Mouse (Mus musculus) heart, adult 2 months (tissue): ENCODE data around the gene Sema3g. TPM values are rescaled to one million over a fixed set of nuclear protein-coding genes. Genes with fewer than 3 reads are reported as not detected.

Source experiments
- DNase-seq, 2 experiments: peaks; one replicate each; pipeline ENCODE4 v3.0.0; 2021
- H3K27ac ChIP-seq: fragments of 200-600 bp; 2 replicates; pipeline ENCODE4 v1.8.1; 2022
- H3K27me3 ChIP-seq: fragments of 200-500 bp; 2 replicates; pipeline ENCODE4 v1.6.1; 2012; ENCODE audit warnings: mild to moderate bottlenecking, low read length, inconsistent platforms, mixed read lengths; ENCODE audit not compliant: control insufficient read depth, insufficient read depth
- H3K36me3 ChIP-seq: fragments of 200-500 bp; 2 replicates; pipeline ENCODE4 v1.6.1; 2012; ENCODE audit warnings: low read length, inconsistent platforms; ENCODE audit not compliant: control insufficient read depth, insufficient read depth
- H3K4me1 ChIP-seq: fragments of 200-500 bp; 2 replicates; pipeline ENCODE4 v1.6.1; 2011; ENCODE audit warnings: low read length; ENCODE audit not compliant: control insufficient read depth, insufficient read depth
- H3K4me3 ChIP-seq: fragments of 200-600 bp; 2 replicates; pipeline ENCODE4 v1.8.1; 2022
- H3K79me2 ChIP-seq: fragments of 200-500 bp; replicated peaks from 2 replicates; pipeline ENCODE4 v1.6.1; 2012; ENCODE audit warnings: mild to moderate bottlenecking, inconsistent platforms, low read length, moderate library complexity, mixed read lengths; ENCODE audit not compliant: control insufficient read depth, insufficient read depth
- H3K9ac ChIP-seq: fragments of 200-500 bp; 2 replicates; pipeline ENCODE4 v1.6.1; 2012; ENCODE audit warnings: low read depth, mild to moderate bottlenecking, control low read depth, inconsistent platforms, low read length, mixed read lengths
- CTCF ChIP-seq: fragments of 200-600 bp; IDR thresholded peaks from 2 replicates; pipeline ENCODE4 v1.8.1; 2022; ENCODE audit warnings: antibody characterized with exemption, mild to moderate bottlenecking, moderate library complexity
- EP300 ChIP-seq: fragments of 200-500 bp; IDR thresholded peaks from 2 replicates; pipeline ENCODE4 v1.6.1; 2011; ENCODE audit warnings: low read depth, low read length, control low read depth; ENCODE audit not compliant: insufficient read depth
- POLR2A ChIP-seq: fragments of 200-500 bp; IDR thresholded peaks from 2 replicates; pipeline ENCODE4 v1.6.1; 2011; ENCODE audit warnings: mild to moderate bottlenecking, low read depth, low read length, control low read depth; ENCODE audit not compliant: insufficient read depth
- WGBS: fragments of 180-500 bp; shearing (Covaris S2); methylation state at CpG from one replicate; pipeline ENCODE4 v1.1.7; 2018; 5-methylcytosine and 5-hydroxymethylcytosine counted together
- intact Hi-C: fragments of 180-260 bp; cut with DNase I; formaldehyde crosslinking; loops from one replicate; pipeline ENCODE4 v1.15.1; 2025
- long read RNA-seq: library from polyadenylated mRNA; stranded (forward); transcript quantifications from one replicate; pipeline ENCODE4 v2.0.0, GENCODE M21; 2021
- polyA plus RNA-seq: library from polyadenylated mRNA; depleted of rRNA; stranded (reverse); fragments of >200 nt; gene quantifications from 2 replicates; pipeline ENCODE4 v1.2.3, GENCODE M21; 2012; rRNA removed
- total RNA-seq, 2 experiments: library from RNA; stranded (reverse); gene quantifications; 2 replicates each; pipeline ENCODE4 v1.2.3; 2021

Gene Sema3g
- total RNA-seq (10 to 100 TPM; 15.0 to 15.1 TPM), polyA plus RNA-seq (6.1 and 8.0 TPM in 2 replicates)
- long read RNA-seq, partial matches to known transcripts, result 0 of 1 reads
- long read RNA-seq, other reads (novel, unspliced or antisense), result 1 of 1 reads

- Histone ChIP-seq H3K9ac (peak within 1 kb of the TSS; percentile 46), H3K27ac (peak within 1 kb of the TSS; percentile 67), H3K27me3 (no peaks in the 10 kb centered on the region), H3K79me2 (no peaks in the 10 kb centered on the region), H3K36me3 (no peaks in the 10 kb centered on the region), H3K4me3 (peak within 1 kb of the TSS; percentile 20), H3K4me1 (peaks cover 7% of the 10 kb centered on the region)
- DNase-seq, result peak; percentile 63 to 73
- intact Hi-C loops, result loop anchor here (1.0 to 2.0 kb wide), 2 partner anchors 16 to 33 kb away; partner anchors contain the start of genes Bap1 and Phf7
- 9% methylated on average over 11 of the region's 11 CpGs for WGBS
- TF ChIP-seq EP300, result peak; percentile 53; the same call in 1 of the 2 replicates
- peak; percentile 73 for TF ChIP-seq POLR2A
- peak; percentile 85 for TF ChIP-seq CTCF
These were observed at the start of gene Sema3g for GRCm38 (mm10) chr14:31217666-31218065. Sema3g (plus strand) TSS chr14:31217860.

GRCm38 (mm10) chr14:31168425-31168824, 49.2 kb upstream of the Sema3g start, which contains the start of gene Stab1:
Stab1 (minus strand) TSS chr14:31168641.
- Histone ChIP-seq H3K4me3 (peak within 1 kb of the TSS; percentile 51), H3K36me3 (peaks cover 3% of the 10 kb centered on the region; the same call in 1 of the 2 replicates), H3K27me3 (no peaks in the 10 kb centered on the region), H3K79me2 (no peaks in the 10 kb centered on the region), H3K9ac (peak within 1 kb of the TSS; percentile 77), H3K27ac (peak within 1 kb of the TSS; percentile 83), H3K4me1 (peaks cover 11% of the 10 kb centered on the region)
- DNase-seq, result peak; percentile 76 to 77
- peak; percentile 87; the same call in 1 of the 2 replicates for TF ChIP-seq EP300
- TF ChIP-seq POLR2A, result peak; percentile 86
- no peak for TF ChIP-seq CTCF
- intact Hi-C loops, result loop anchor here (2.0 kb wide), 1 partner anchor 26 kb away; no protein-coding TSS in a partner anchor
- 24% methylated on average over 10 of the region's 10 CpGs for WGBS

GRCm38 (mm10) chr14:31169508-31169907, 48.2 kb upstream of the Sema3g start:
- DNase-seq, result peak in 1 of 2 experiments; percentile 24
- H3K9ac ChIP-seq, result no peak overlapping the region
- intact Hi-C loops, result loop anchor here (2.0 kb wide), 1 partner anchor 25 kb away; no protein-coding TSS in a partner anchor
- peaks cover 11% of the 10 kb centered on the region for H3K4me1 ChIP-seq
- no peak overlapping the region; the same call in 1 of the 2 replicates for H3K27ac ChIP-seq
- H3K79me2 ChIP-seq, result no peaks in the 10 kb centered on the region
- TF ChIP-seq POLR2A, result no peak
- H3K4me3 ChIP-seq, result no peak overlapping the region
- no peaks in the 10 kb centered on the region for H3K27me3 ChIP-seq
- peaks cover 3% of the 10 kb centered on the region; the same call in 1 of the 2 replicates for H3K36me3 ChIP-seq
- WGBS, result 64% methylated on average over 6 of the region's 6 CpGs

GRCm38 (mm10) chr14:31170963-31171362, 46.7 kb upstream of the Sema3g start:
- no peak overlapping the region for H3K27ac ChIP-seq
- DNase-seq, result no peak
- H3K9ac ChIP-seq, result no peak overlapping the region
- no peak overlapping the region for H3K4me3 ChIP-seq
- H3K79me2 ChIP-seq, result no peaks in the 10 kb centered on the region
- 69% methylated on average over 13 of the region's 13 CpGs for WGBS
- intact Hi-C loops, result no loop called here
- H3K27me3 ChIP-seq, result no peaks in the 10 kb centered on the region
- H3K36me3 ChIP-seq, result peaks cover 3% of the 10 kb centered on the region; the same call in 1 of the 2 replicates
- TF ChIP-seq CTCF (no peak), POLR2A (no peak), EP300 (no peak)
- H3K4me1 ChIP-seq, result peaks cover 6% of the 10 kb centered on the region

- WGBS, result 71% methylated on average over 11 of the region's 11 CpGs
- peaks cover 6% of the 10 kb centered on the region for H3K4me1 ChIP-seq
- H3K36me3 ChIP-seq, result peaks cover 3% of the 10 kb centered on the region; the same call in 1 of the 2 replicates
These were observed 46.3 kb upstream of the Sema3g start for GRCm38 (mm10) chr14:31171386-31171785.

GRCm38 (mm10) chr14:31171821-31172220, 45.8 kb upstream of the Sema3g start:
- no peak overlapping the region for H3K4me3 ChIP-seq
- no peak for TF ChIP-seq CTCF
- TF ChIP-seq EP300, result no peak
- no peak for TF ChIP-seq POLR2A
- no peaks in the 10 kb centered on the region for H3K79me2 ChIP-seq
- H3K27ac ChIP-seq, result no peak overlapping the region; the same call in 1 of the 2 replicates
- intact Hi-C loops, result no loop called here
- H3K4me1 ChIP-seq, result peaks cover 6% of the 10 kb centered on the region
- H3K36me3 ChIP-seq, result peaks cover 3% of the 10 kb centered on the region; the same call in 1 of the 2 replicates
- DNase-seq, result no peak
- no peaks in the 10 kb centered on the region for H3K27me3 ChIP-seq
- H3K9ac ChIP-seq, result no peak overlapping the region
- 92% methylated on average over 15 of the region's 15 CpGs for WGBS

More at GRCm38 (mm10) chr14:31171386-31171785, 46.3 kb upstream of the Sema3g start:
- TF ChIP-seq EP300, result no peak
- no peak for TF ChIP-seq CTCF
- TF ChIP-seq POLR2A, result no peak
- H3K4me3 ChIP-seq, result no peak overlapping the region
- no peaks in the 10 kb centered on the region for H3K79me2 ChIP-seq
- intact Hi-C loops, result no loop called here
- no peak overlapping the region for H3K9ac ChIP-seq
- H3K27ac ChIP-seq, result no peak overlapping the region; the same call in 1 of the 2 replicates
- DNase-seq, result no peak
- H3K27me3 ChIP-seq, result no peaks in the 10 kb centered on the region
